Mouse (Mus musculus) ES-E14 (cell line): ENCODE results near the gene Rprd1b. TPM values are rescaled to one million over a fixed set of nuclear protein-coding genes. Genes with fewer than 3 reads are reported as not detected.
A peak's percentile ranks its signal among the peaks of the same experiment; 100 is the strongest.

Experiments used
- DNase-seq: peaks from one replicate; pipeline ENCODE4 v3.0.0-alpha.2; 2013; ENCODE audit warnings: low read depth, low spot score
- H3K27ac ChIP-seq: 2 replicates; pipeline ENCODE4 v1.5.1; 2012; ENCODE audit warnings: low read depth, mild to moderate bottlenecking, low read length, moderate library complexity, mixed read lengths; ENCODE audit not compliant: poor library complexity, insufficient read depth, severe bottlenecking
- H3K36me3 ChIP-seq: 2 replicates; pipeline ENCODE4 v1.6.1; 2012; ENCODE audit warnings: mild to moderate bottlenecking, low read length, moderate library complexity, mixed read lengths; ENCODE audit not compliant: control insufficient read depth, poor library complexity, insufficient read depth, severe bottlenecking
- H3K4me1 ChIP-seq, 2 experiments: fragments of 150-350 bp in 1 of 2; sonication (generic) in 1 of 2; 2 replicates each; pipeline ENCODE4 v1.6.1; 2012; ENCODE audit warnings: low read length in 2 of 2, mild to moderate bottlenecking in 1 of 2, mixed read lengths in 1 of 2; ENCODE audit not compliant: control insufficient read depth in 2 of 2, insufficient read depth in 2 of 2, poor library complexity in 1 of 2
- H3K4me3 ChIP-seq, 2 experiments: fragments of 150-350 bp in 1 of 2; sonication (generic) in 1 of 2; 2 replicates each; pipeline ENCODE4 v1.5.1; 2012; ENCODE audit warnings: low read length in 2 of 2, low read depth in 1 of 2, mild to moderate bottlenecking in 1 of 2, mixed read lengths in 1 of 2; ENCODE audit not compliant: insufficient read depth in 1 of 2, poor library complexity in 1 of 2, severe bottlenecking in 1 of 2
- H3K9ac ChIP-seq: 2 replicates; pipeline ENCODE4 v1.6.1; 2012; ENCODE audit warnings: low read depth, mild to moderate bottlenecking, low read length, mixed read lengths; ENCODE audit not compliant: poor library complexity, insufficient read depth, severe bottlenecking
- H3K9me3 ChIP-seq: fragments of 150-350 bp; sonication (generic); 2 replicates; pipeline ENCODE4 v1.6.1; 2012; ENCODE audit warnings: low read depth, mild to moderate bottlenecking, low read length; ENCODE audit not compliant: control insufficient read depth, insufficient read depth
- CHD2 ChIP-seq: IDR thresholded peaks from 2 replicates; pipeline ENCODE4 v1.6.1; 2014; ENCODE audit warnings: mild to moderate bottlenecking, low read depth, low read length, inconsistent platforms
- HCFC1 ChIP-seq: IDR thresholded peaks from 2 replicates; pipeline ENCODE4 v1.6.1; 2012; ENCODE audit warnings: low read length, inconsistent platforms, borderline replicate concordance; ENCODE audit not compliant: insufficient read depth
- MAFK ChIP-seq: IDR thresholded peaks from 2 replicates; pipeline ENCODE4 v1.6.1; 2014; ENCODE audit warnings: mild to moderate bottlenecking, low read depth, low read length, inconsistent platforms; ENCODE audit not compliant: insufficient read depth
- ZC3H11A ChIP-seq: IDR thresholded peaks from 2 replicates; pipeline ENCODE4 v1.6.1; 2012; ENCODE audit warnings: low read depth, mild to moderate bottlenecking, inconsistent platforms, low read length, borderline replicate concordance
- ZNF384 ChIP-seq: IDR thresholded peaks from 2 replicates; pipeline ENCODE4 v1.6.1; 2012; ENCODE audit warnings: low read depth, low read length, inconsistent platforms
- in situ Hi-C, 2 experiments: fragments of 600-800 bp; cut with MboI; formaldehyde crosslinking; loops; one replicate each; pipeline ENCODE4 v1.15.1; 2025; ENCODE audit warnings: low sequenced_read_pairs in 2 of 2, inconsistent platforms in 1 of 2; ENCODE audit not compliant: unreplicated experiment in 2 of 2
- total RNA-seq: library from RNA; depleted of rRNA; stranded (reverse); fragments of 300-350 nt; gene quantifications from 2 replicates; pipeline ENCODE4 v1.2.3, GENCODE M21; 2012

Rprd1b gene
- total RNA-seq, 1 experiment = 13.1 TPM

GRCm38 (mm10) chr2:158145528-158146065, 117.3 kb downstream of the Rprd1b start:
- no peaks in the 10 kb centered on the region for H3K9me3 ChIP-seq
- DNase-seq = no peak
- no peak overlapping the region for H3K27ac ChIP-seq
- H3K4me1 ChIP-seq = peaks cover 0 to 3% of the 10 kb centered on the region in 2 experiments; a peak in 1 of 4 replicates
- peak overlapping the region; percentile 71; the same call in 1 of the 2 replicates for H3K9ac ChIP-seq
- in situ Hi-C loops = no loop called here
- no peaks in the 10 kb centered on the region for H3K36me3 ChIP-seq
- H3K4me3 ChIP-seq = peak overlapping the region; percentile 63 to 74
- no peak for TF ChIP-seq MAFK

DNA sequence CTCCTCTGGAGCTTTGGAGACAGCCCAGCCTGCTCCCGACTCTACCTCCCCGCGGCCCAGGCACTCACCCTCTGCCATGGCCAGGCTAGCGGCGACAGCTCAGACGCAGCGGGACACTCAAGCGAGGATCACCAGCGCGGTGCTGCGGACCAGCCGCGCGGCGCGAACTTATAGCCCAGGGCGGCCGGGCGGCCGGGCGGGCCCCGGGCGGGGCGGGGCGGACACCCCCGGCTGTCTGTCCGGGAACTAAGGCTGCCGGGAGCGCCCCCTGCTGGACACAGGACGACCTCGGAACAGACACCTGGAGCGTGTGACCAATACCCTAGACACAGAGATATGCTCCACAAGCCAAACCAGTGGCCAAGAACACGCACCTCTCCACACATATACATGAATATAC, 117.9 kb downstream of the Rprd1b start, which contains the start of gene Tgm2:
Gene Tgm2, minus strand, starts transcription at position 214 of the 400 bp plus-strand sequence.
- H3K4me3 ChIP-seq = peak within 1 kb of the TSS; percentile 63 to 74
- no peaks in the 10 kb centered on the region for H3K36me3 ChIP-seq
- no peak within 1 kb of the TSS for H3K27ac ChIP-seq
- peaks cover 0 to 3% of the 10 kb centered on the region in 2 experiments; a peak in 1 of 4 replicates for H3K4me1 ChIP-seq
- peak; percentile 75 for DNase-seq
- TF ChIP-seq HCFC1 (no peak), CHD2 (no peak), ZC3H11A (no peak), MAFK (no peak), ZNF384 (no peak)
- no peaks in the 10 kb centered on the region for H3K9me3 ChIP-seq
- peak within 1 kb of the TSS; percentile 71 for H3K9ac ChIP-seq
- in situ Hi-C loops = no loop called here

DNA sequence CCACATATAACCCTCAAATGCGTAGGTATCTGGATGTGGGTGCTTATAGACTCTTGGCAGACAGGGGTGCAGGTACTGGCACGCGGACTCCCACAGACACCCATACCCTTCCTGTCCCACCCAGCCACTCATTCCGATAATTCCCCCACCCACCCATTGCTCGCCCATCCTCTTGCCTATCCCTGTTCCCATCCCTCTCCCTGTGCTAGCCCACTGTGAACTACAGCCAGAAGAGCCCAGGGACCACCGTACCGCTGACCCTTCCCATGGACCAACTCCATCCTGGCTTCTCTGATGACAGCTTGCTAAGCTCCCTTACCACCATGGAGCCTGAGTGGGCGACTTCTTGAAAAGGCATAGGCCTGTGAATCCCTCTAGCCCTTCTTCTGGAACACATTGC, 118.7 kb downstream of the Rprd1b start:
- in situ Hi-C loops = no loop called here
- peaks cover 0 to 3% of the 10 kb centered on the region in 2 experiments; a peak in 1 of 4 replicates for H3K4me1 ChIP-seq

GRCm38 (mm10) chr2:158151077-158151476, 122.8 kb downstream of the Rprd1b start:
- H3K4me1 ChIP-seq = peaks cover 0 to 6% of the 10 kb centered on the region in 2 experiments; a peak in 2 of 4 replicates
- no peak overlapping the region for H3K4me3 ChIP-seq
- in situ Hi-C loops = no loop called here
- TF ChIP-seq HCFC1 (no peak), MAFK (no peak), ZNF384 (no peak), ZC3H11A (no peak), CHD2 (no peak)
- H3K36me3 ChIP-seq = no peaks in the 10 kb centered on the region
- no peak for DNase-seq
- no peak overlapping the region for H3K9ac ChIP-seq
- H3K9me3 ChIP-seq = no peaks in the 10 kb centered on the region
- no peak overlapping the region for H3K27ac ChIP-seq

More for the DNA sequence above, 118.7 kb downstream of the Rprd1b start:
- no peak overlapping the region for H3K27ac ChIP-seq
- no peak for DNase-seq
- no peaks in the 10 kb centered on the region for H3K9me3 ChIP-seq
- no peak for TF ChIP-seq ZNF384
- TF ChIP-seq HCFC1 = no peak
- TF ChIP-seq CHD2 = no peak
- no peak for TF ChIP-seq ZC3H11A
- no peak for TF ChIP-seq MAFK
- no peak overlapping the region for H3K4me3 ChIP-seq
- H3K36me3 ChIP-seq = no peaks in the 10 kb centered on the region
- no peak overlapping the region for H3K9ac ChIP-seq

DNA sequence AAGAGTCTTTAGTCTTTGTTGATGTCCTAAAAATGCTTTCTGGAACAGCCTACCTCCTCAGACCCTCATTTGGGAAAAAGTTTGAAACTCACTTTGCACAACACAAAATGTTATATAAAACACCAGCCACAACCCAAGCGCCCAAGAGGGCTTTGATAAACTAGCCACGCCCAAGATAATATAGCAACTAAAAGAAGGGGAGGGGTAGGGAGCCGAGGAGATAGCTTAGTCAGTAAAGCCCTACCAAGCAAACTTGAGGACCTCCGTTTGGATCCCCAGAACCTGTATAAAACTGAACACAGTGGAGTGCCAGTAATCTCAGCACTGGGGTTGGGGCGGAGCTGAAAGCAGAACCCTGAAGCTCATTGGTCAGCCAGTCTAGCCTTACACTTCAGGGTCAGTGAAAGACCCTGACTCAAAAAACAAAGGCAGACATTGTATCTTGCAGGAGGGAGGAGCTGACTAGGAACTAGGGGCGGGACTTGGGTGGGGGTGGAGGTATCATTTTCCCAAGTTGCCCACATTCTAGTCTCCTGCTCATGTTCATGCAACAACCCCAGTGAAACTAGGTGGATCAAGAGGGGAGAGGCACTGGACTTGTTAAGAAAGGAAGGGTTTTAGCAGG, 124.5 kb downstream of the Rprd1b start:
- Histone ChIP-seq H3K4me3 (peak overlapping the region in 1 of 2 experiments; percentile 41; a peak in 2 of 4 replicates), H3K9ac (peak overlapping the region; percentile 24; the same call in 1 of the 2 replicates), H3K27ac (peak overlapping the region; percentile 94; the same call in 1 of the 2 replicates), H3K36me3 (no peaks in the 10 kb centered on the region), H3K4me1 (peaks cover 0 to 6% of the 10 kb centered on the region in 2 experiments; a peak in 2 of 4 replicates), H3K9me3 (no peaks in the 10 kb centered on the region)
- in situ Hi-C loops = no loop called here
- peak; percentile 68 for DNase-seq
- no peak for TF ChIP-seq ZC3H11A
- peak; percentile 8; the same call in 1 of the 2 replicates for TF ChIP-seq ZNF384
- TF ChIP-seq CHD2 = no peak
- TF ChIP-seq HCFC1 = no peak
- TF ChIP-seq MAFK = 0 out of 2 replicates have a peak, but pooled peaks have one; percentile 33
